Mouse (Mus musculus) liver, embryonic 13.5 days (tissue): ENCODE data around the gene Fam20a. TPM values are rescaled to one million over a fixed set of nuclear protein-coding genes. Genes with fewer than 3 reads are reported as not detected.

Experiments
- ATAC-seq: fragments of 200-750 bp; cut with Nextera tagmentation; 2 replicates; pipeline ENCODE4 v1.8.0; 2017; ENCODE audit warnings: low read depth, mild to moderate bottlenecking, moderate number of reproducible peaks, moderate library complexity
- DNase-seq: peaks from one replicate; pipeline ENCODE4 v3.0.0; 2022
- H3K27ac ChIP-seq: fragments of 300-500 bp; sonication (generic); 2 replicates; pipeline ENCODE4 v1.5.1; 2015; ENCODE audit warnings: moderate library complexity, mild to moderate bottlenecking, inconsistent platforms
- H3K27me3 ChIP-seq: fragments of 300-500 bp; sonication (generic); 2 replicates; pipeline ENCODE4 v1.6.1; 2015; ENCODE audit warnings: mild to moderate bottlenecking, inconsistent platforms
- H3K36me3 ChIP-seq: fragments of 300-500 bp; sonication (generic); 2 replicates; pipeline ENCODE4 v1.6.1; 2015; ENCODE audit warnings: mild to moderate bottlenecking, inconsistent platforms
- H3K4me1 ChIP-seq: fragments of 300-500 bp; sonication (generic); replicated peaks from 2 replicates; pipeline ENCODE4 v1.6.1; 2015; ENCODE audit warnings: inconsistent platforms
- H3K4me2 ChIP-seq: fragments of 300-500 bp; sonication (generic); 2 replicates; pipeline ENCODE4 v1.6.1; 2015; ENCODE audit warnings: inconsistent platforms, mild to moderate bottlenecking, moderate library complexity
- H3K4me3 ChIP-seq: fragments of 300-500 bp; sonication (generic); replicated peaks from 2 replicates; pipeline ENCODE4 v1.5.1; 2015; ENCODE audit warnings: mild to moderate bottlenecking, inconsistent platforms
- H3K9ac ChIP-seq: fragments of 300-500 bp; sonication (generic); 2 replicates; pipeline ENCODE4 v1.6.1; 2015; ENCODE audit warnings: mild to moderate bottlenecking, inconsistent platforms
- H3K9me3 ChIP-seq: fragments of 300-500 bp; sonication (generic); replicated peaks from 2 replicates; pipeline ENCODE4 v1.6.1; 2016; ENCODE audit warnings: inconsistent platforms
- WGBS: fragments of 180-500 bp; shearing (Covaris S2); methylation state at CpG from one replicate; pipeline ENCODE4 v1.1.7; 2015; ENCODE audit not compliant: insufficient replicate concordance; 5-methylcytosine and 5-hydroxymethylcytosine counted together
- polyA plus RNA-seq: library from polyadenylated mRNA; unstranded; fragments of >200 nt; fragmentation: Nextera tagmentation; extraction: Ambion mirVana; gene quantifications from 2 replicates; pipeline ENCODE4 v1.2.1, GENCODE M21; 2015

Fam20a gene
- polyA plus RNA-seq, 1 experiment from 2014 or later, result 3.7 TPM

- no peaks in the 10 kb centered on the region for H3K27me3 ChIP-seq
- H3K27ac ChIP-seq, result no peak overlapping the region
- H3K36me3 ChIP-seq, result no peaks in the 10 kb centered on the region
- no peak for ATAC-seq
- H3K4me2 ChIP-seq, result no peak overlapping the region
- H3K4me3 ChIP-seq, result no peak overlapping the region
- 76% methylated on average over 1 of the region's 1 CpGs for WGBS
- no peak overlapping the region for H3K9ac ChIP-seq
- no peaks in the 10 kb centered on the region for H3K4me1 ChIP-seq
- no peak for DNase-seq
- H3K9me3 ChIP-seq, result no peaks in the 10 kb centered on the region
Measured at GRCm38 (mm10) chr11:109734341-109734740, 12.3 kb upstream of the Fam20a start.

GRCm38 (mm10) chr11:109732726-109733438, 10.8 kb upstream of the Fam20a start:
- no peaks in the 10 kb centered on the region for H3K4me1 ChIP-seq
- no peaks in the 10 kb centered on the region for H3K27me3 ChIP-seq
- no peak overlapping the region for H3K27ac ChIP-seq
- H3K4me3 ChIP-seq, result no peak overlapping the region
- no peaks in the 10 kb centered on the region for H3K36me3 ChIP-seq
- H3K4me2 ChIP-seq, result no peak overlapping the region
- 53% methylated on average over 8 of the region's 8 CpGs for WGBS
- no peak overlapping the region for H3K9ac ChIP-seq
- DNase-seq (no peak), ATAC-seq (no peak)
- no peaks in the 10 kb centered on the region for H3K9me3 ChIP-seq

- Histone ChIP-seq H3K4me1 (no peaks in the 10 kb centered on the region), H3K27ac (no peak overlapping the region), H3K4me3 (no peak overlapping the region), H3K9me3 (no peaks in the 10 kb centered on the region), H3K4me2 (no peak overlapping the region), H3K36me3 (no peaks in the 10 kb centered on the region), H3K27me3 (no peaks in the 10 kb centered on the region), H3K9ac (no peak overlapping the region)
- ATAC-seq (no peak), DNase-seq (no peak)
- WGBS, result 55% methylated on average over 3 of the region's 3 CpGs
Measured at GRCm38 (mm10) chr11:109728371-109728770, 6.3 kb upstream of the Fam20a start.

- Histone ChIP-seq H3K4me1 (peaks cover 15% of the 10 kb centered on the region), H3K9ac (no peak overlapping the region; the same call in 1 of the 2 replicates), H3K9me3 (no peaks in the 10 kb centered on the region), H3K27ac (no peak overlapping the region; the same call in 1 of the 2 replicates), H3K36me3 (no peaks in the 10 kb centered on the region), H3K4me2 (peak overlapping the region; percentile 62; the same call in 1 of the 2 replicates), H3K4me3 (peak overlapping the region; percentile 53; the same call in 1 of the 2 replicates), H3K27me3 (peaks cover 33% of the 10 kb centered on the region)
- DNase-seq (no peak), ATAC-seq (no peak)
- 15% methylated on average over 4 of the region's 4 CpGs for WGBS
Measured at GRCm38 (mm10) chr11:109722711-109723110, 632 bp upstream of the Fam20a start.

- Histone ChIP-seq H3K4me2 (peak overlapping the region; percentile 62), H3K27me3 (peaks cover 33% of the 10 kb centered on the region), H3K9ac (peak overlapping the region; percentile 66), H3K27ac (peak overlapping the region; percentile 85), H3K4me3 (peak overlapping the region; percentile 53), H3K4me1 (peaks cover 18% of the 10 kb centered on the region), H3K9me3 (no peaks in the 10 kb centered on the region), H3K36me3 (no peaks in the 10 kb centered on the region)
- WGBS, result 3% methylated on average over 40 of the region's 40 CpGs
- DNase-seq, result no peak
- 0 out of 2 replicates have a peak, but pooled peaks have one; percentile 9 for ATAC-seq
Measured at GRCm38 (mm10) chr11:109721320-109721780, 729 bp downstream of the Fam20a start.

GRCm38 (mm10) chr11:109720809-109721319, 1.2 kb downstream of the Fam20a start:
- DNase-seq, result no peak
- Histone ChIP-seq H3K4me1 (peaks cover 18% of the 10 kb centered on the region), H3K4me2 (peak overlapping the region; percentile 62), H3K9ac (peak overlapping the region; percentile 66), H3K36me3 (no peaks in the 10 kb centered on the region), H3K4me3 (peak overlapping the region; percentile 53), H3K27me3 (peaks cover 33% of the 10 kb centered on the region), H3K27ac (peak overlapping the region; percentile 85), H3K9me3 (no peaks in the 10 kb centered on the region)
- peak; percentile 67 for ATAC-seq
- 26% methylated on average over 11 of the region's 12 CpGs for WGBS

- H3K27me3 ChIP-seq, result peaks cover 33% of the 10 kb centered on the region
- H3K9ac ChIP-seq, result no peak overlapping the region
- no peaks in the 10 kb centered on the region for H3K9me3 ChIP-seq
- peaks cover 18% of the 10 kb centered on the region for H3K4me1 ChIP-seq
- no peak overlapping the region for H3K4me3 ChIP-seq
- 79% methylated on average over 3 of the region's 3 CpGs for WGBS
- no peak overlapping the region for H3K27ac ChIP-seq
- DNase-seq (no peak), ATAC-seq (no peak)
- H3K4me2 ChIP-seq, result 0 out of 2 replicates have a peak overlapping the region, but pooled peaks have one; percentile 23
- H3K36me3 ChIP-seq, result no peaks in the 10 kb centered on the region
Measured at GRCm38 (mm10) chr11:109719399-109719798, 2.7 kb downstream of the Fam20a start.

GRCm38 (mm10) chr11:109717966-109718895, 3.8 kb downstream of the Fam20a start:
- H3K36me3 ChIP-seq, result no peaks in the 10 kb centered on the region
- WGBS, result 72% methylated on average over 15 of the region's 15 CpGs
- no peaks in the 10 kb centered on the region for H3K9me3 ChIP-seq
- no peak for DNase-seq
- H3K9ac ChIP-seq, result no peak overlapping the region
- no peak overlapping the region for H3K27ac ChIP-seq
- H3K4me1 ChIP-seq, result peaks cover 18% of the 10 kb centered on the region
- peaks cover 33% of the 10 kb centered on the region for H3K27me3 ChIP-seq
- no peak overlapping the region for H3K4me3 ChIP-seq
- no peak for ATAC-seq
- no peak overlapping the region for H3K4me2 ChIP-seq

- 80% methylated on average over 5 of the region's 5 CpGs for WGBS
Measured at GRCm38 (mm10) chr11:109717448-109717847, 4.6 kb downstream of the Fam20a start.

GRCm38 (mm10) chr11:109716981-109717380, 5.1 kb downstream of the Fam20a start:
- no peaks in the 10 kb centered on the region for H3K9me3 ChIP-seq
- H3K27me3 ChIP-seq, result peaks cover 22% of the 10 kb centered on the region
- peaks cover 11% of the 10 kb centered on the region for H3K4me1 ChIP-seq
- H3K4me2 ChIP-seq, result no peak overlapping the region
- H3K27ac ChIP-seq, result no peak overlapping the region
- no peaks in the 10 kb centered on the region for H3K36me3 ChIP-seq
- WGBS, result 64% methylated on average over 7 of the region's 7 CpGs
- DNase-seq (no peak), ATAC-seq (no peak)
- no peak overlapping the region for H3K4me3 ChIP-seq
- no peak overlapping the region for H3K9ac ChIP-seq

More at GRCm38 (mm10) chr11:109717448-109717847, 4.6 kb downstream of the Fam20a start:
- peaks cover 27% of the 10 kb centered on the region for H3K27me3 ChIP-seq
- no peak overlapping the region for H3K4me3 ChIP-seq
- H3K4me1 ChIP-seq, result peaks cover 16% of the 10 kb centered on the region
- H3K4me2 ChIP-seq, result no peak overlapping the region
- no peak overlapping the region for H3K27ac ChIP-seq
- H3K9ac ChIP-seq, result no peak overlapping the region
- ATAC-seq, result no peak
- DNase-seq, result no peak
- no peaks in the 10 kb centered on the region for H3K36me3 ChIP-seq
- H3K9me3 ChIP-seq, result no peaks in the 10 kb centered on the region

- Histone ChIP-seq H3K4me3 (no peak overlapping the region), H3K27me3 (peaks cover 6% of the 10 kb centered on the region), H3K4me1 (peaks cover 6% of the 10 kb centered on the region; the same call in 1 of the 2 replicates), H3K36me3 (no peaks in the 10 kb centered on the region), H3K9ac (no peak overlapping the region), H3K4me2 (no peak overlapping the region), H3K9me3 (no peaks in the 10 kb centered on the region), H3K27ac (no peak overlapping the region)
- WGBS, result 79% methylated on average over 12 of the region's 12 CpGs
- DNase-seq (no peak), ATAC-seq (no peak)
Measured at GRCm38 (mm10) chr11:109715311-109715781, 6.7 kb downstream of the Fam20a start.
